Mouse (Mus musculus): ENCODE measurements at regions not wholly inside any gene's neighbourhood (a gene's known extent, or its start where the extent isn't known, plus 50 kb on each side); places are given as distances from the start of the nearest gene placed in this dataset.

GRCm38 (mm10) chr1:77933095-77933766, 263.7 kb downstream of the Pax3 start:
- no peak for DNase-seq (ENCODE audit: low read depth)

GRCm38 (mm10) chr1:77932226-77932625, 264.7 kb downstream of the Pax3 start:
- no peak for DNase-seq (ENCODE audit: low read depth)

- DNase-seq (ENCODE audit: low read depth) = no peak
These were observed 266.3 kb downstream of the Pax3 start for GRCm38 (mm10) chr1:77930661-77931060.

- no peak for DNase-seq (ENCODE audit: low read depth)
These were observed 267.4 kb downstream of the Pax3 start for GRCm38 (mm10) chr1:77929552-77929951.

GRCm38 (mm10) chr1:77926146-77926545, 270.8 kb downstream of the Pax3 start:
- DNase-seq (ENCODE audit: low read depth) = no peak

- no peak for DNase-seq (ENCODE audit: low read depth)
These were observed 300.7 kb downstream of the Pax3 start for GRCm38 (mm10) chr1:77896226-77896625.

- DNase-seq (ENCODE audit: low read depth) = no peak
These were observed 317.9 kb downstream of the Pax3 start for GRCm38 (mm10) chr1:77879026-77879425.

- DNase-seq (ENCODE audit: low read depth) = no peak
These were observed 326.8 kb downstream of the Pax3 start for GRCm38 (mm10) chr1:77870125-77870524.

GRCm38 (mm10) chr1:77869174-77869573, 327.8 kb downstream of the Pax3 start:
- DNase-seq (ENCODE audit: low read depth) = no peak

GRCm38 (mm10) chr1:77859931-77860330, 337.0 kb downstream of the Pax3 start:
- no peak for DNase-seq (ENCODE audit: low read depth)

GRCm38 (mm10) chr1:77854366-77854765, 339.5 kb upstream of the Epha4 start:
- DNase-seq (ENCODE audit: low read depth) = no peak

GRCm38 (mm10) chr1:77847766-77848615, 333.1 kb upstream of the Epha4 start:
- DNase-seq (ENCODE audit: low read depth) = no peak

- DNase-seq (ENCODE audit: low read depth) = no peak
These were observed 331.3 kb upstream of the Epha4 start for GRCm38 (mm10) chr1:77846039-77846727.

GRCm38 (mm10) chr1:77840672-77841071, 325.8 kb upstream of the Epha4 start:
- DNase-seq (ENCODE audit: low read depth) = no peak

- no peak for DNase-seq (ENCODE audit: low read depth)
These were observed 317.3 kb upstream of the Epha4 start for GRCm38 (mm10) chr1:77832174-77832573.

- no peak for DNase-seq (ENCODE audit: low read depth)
These were observed 310.0 kb upstream of the Epha4 start for GRCm38 (mm10) chr1:77824716-77825387.

GRCm38 (mm10) chr1:77823801-77824687, 309.2 kb upstream of the Epha4 start:
- no peak for DNase-seq (ENCODE audit: low read depth)

GRCm38 (mm10) chr1:77820101-77820500, 305.2 kb upstream of the Epha4 start:
- no peak for DNase-seq (ENCODE audit: low read depth)

GRCm38 (mm10) chr1:77815451-77815850, 300.6 kb upstream of the Epha4 start:
- DNase-seq (ENCODE audit: low read depth) = no peak

- no peak for DNase-seq (ENCODE audit: low read depth)
These were observed 296.7 kb upstream of the Epha4 start for GRCm38 (mm10) chr1:77811573-77811972.

GRCm38 (mm10) chr1:77790974-77791373, 276.1 kb upstream of the Epha4 start:
- no peak for DNase-seq (ENCODE audit: low read depth)
